Mouse (Mus musculus): ENCODE data around the gene Pgpep1. TPM values are rescaled to one million over a fixed set of nuclear protein-coding genes. Genes with fewer than 3 reads are reported as not detected.
A peak's percentile ranks its signal among the peaks of the same experiment; 100 is the strongest.

The Pgpep1 gene
- total RNA-seq, 1 experiment from 2014 or later, result 86.5 TPM

DNA sequence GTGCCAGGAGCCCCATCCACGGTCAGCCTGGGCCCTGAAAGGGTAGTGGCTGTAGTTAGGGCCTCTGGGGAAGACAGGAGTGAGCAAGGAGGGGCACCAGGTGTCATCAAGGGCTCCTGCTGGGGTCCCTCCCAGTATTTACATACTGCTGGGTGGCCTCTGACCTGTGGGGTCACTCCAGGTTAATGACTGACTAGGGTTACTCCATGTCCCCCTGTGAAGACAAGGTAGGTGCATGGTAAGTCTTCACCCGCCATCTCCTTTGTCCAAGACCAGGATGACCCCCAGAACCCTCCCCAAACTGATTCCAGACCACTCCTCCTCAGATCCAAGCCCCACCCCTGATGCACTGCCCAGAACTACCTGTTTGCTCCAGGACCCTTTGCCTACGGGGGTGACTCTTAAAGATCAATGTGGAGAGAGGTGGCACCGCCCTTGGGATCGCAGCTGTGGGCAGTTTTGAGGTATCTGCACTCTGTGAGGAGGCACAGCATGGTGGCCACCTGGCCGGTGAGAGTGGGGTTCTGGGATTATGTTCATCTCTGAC lies 27.8 kb downstream of the Pgpep1 start, which contains the start of gene Gdf15:
Gdf15 (minus strand) TSS at position 111 of the 547 bp plus-strand sequence.
- no peak for DNase-seq

DNA sequence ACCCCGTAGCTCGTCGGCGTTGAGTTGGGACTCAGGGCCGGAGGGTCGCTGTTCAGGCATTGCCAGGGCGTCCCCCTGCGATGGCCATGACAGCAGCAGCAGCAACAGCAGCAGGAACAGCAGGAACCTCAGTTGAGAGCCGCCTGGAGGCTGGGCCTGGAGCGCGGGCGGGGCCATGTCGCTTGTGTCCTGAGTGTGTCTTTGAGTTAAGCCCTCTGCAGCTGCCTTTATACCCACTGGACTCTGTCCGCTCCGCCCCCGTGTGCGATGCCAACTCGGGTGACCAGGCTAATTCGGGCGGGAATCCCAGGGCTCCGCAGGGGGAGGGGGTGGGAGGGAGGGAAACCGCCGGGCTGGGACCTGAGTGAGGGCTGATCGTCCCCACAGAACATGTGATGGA lies 28.8 kb downstream of the Pgpep1 start:
- DNase-seq, result peak; percentile 67

DNA sequence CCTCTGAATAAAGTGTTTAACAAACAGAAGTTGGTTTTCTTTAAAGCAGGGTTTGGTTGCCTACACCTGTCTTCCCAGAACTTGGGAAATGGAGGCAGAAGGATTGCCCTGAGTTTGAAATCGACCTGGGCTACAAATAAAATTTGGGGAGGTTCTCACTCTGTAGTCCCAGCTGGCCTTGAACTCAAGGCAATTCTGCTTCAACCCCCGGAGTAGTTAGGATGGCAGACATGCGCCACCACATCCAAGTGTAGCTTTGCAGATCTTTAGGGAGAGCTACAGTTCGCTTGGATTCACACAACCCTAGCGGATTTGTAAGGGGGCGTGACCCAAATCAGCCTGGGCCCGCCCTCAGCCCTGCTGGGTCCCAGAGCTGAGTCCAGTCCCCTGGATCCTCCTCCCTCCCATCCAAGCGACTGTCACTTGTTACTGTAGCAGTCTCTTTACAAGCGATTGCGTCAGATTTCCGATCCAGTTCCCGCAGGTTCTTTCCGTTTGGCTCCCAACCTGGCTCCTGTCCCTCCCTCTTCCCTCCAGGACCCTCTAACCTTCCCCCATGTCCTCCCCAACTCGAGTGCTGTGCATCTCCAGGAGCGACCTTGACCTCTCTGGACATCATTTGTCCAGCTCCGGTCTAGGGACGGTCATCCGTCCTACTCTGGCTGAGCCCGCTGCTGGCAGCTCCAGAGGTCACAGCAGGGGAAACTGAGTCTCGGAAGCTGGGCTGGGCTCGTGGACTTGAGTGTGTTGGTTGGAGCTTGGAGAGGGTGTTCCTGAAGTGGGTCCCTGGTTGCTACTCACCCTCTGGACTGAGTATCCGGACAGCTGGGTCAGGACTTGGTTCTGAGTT lies 29.4 kb downstream of the Pgpep1 start:
- peak; percentile 90 for DNase-seq

DNA sequence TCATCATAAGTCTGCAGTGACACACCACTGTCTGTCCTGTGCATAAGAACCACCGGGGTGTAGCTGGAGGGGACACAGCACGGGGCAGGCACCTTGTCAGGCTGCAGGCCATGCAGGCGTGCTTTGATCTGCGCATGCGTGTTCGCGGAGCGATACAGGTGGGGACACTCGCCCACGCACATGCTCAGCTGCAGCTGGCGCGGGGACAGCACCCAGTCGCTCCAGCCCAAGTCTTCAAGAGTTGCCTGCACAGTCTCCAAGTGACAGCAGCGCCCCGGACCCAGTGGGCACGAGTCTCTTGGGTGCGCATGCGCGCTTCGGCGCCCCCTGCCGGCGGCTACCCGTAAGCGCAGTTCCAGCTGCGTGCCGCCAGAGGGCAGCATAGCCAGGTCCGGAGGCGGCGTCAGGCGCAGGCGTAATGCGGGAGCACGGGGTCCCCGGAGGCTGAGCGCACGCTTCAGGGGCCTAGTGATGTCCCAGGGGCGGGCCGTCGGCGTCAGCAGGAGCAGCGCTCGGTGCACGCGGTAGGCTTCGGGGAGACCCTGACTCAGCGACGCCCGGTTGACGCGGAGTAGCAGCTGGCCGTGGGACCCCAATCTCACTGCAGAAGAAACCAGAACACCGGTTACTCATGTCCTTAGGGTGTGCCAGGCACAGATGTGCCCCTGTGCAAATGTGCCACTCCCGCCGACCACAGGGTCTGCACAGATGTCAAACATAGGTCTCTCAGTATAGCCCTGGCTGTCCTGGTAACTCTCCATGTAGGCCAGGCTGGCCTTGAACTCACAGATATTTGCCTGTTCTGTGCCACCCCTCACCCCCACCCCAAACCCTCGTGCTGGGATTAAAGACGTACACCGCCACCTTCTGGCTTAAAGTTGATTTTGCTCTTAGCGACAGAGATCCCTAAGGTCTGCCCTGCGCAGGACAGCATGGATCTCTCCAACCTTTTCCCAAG lies 30.3 kb downstream of the Pgpep1 start:
- DNase-seq, result peak; percentile 93

DNA sequence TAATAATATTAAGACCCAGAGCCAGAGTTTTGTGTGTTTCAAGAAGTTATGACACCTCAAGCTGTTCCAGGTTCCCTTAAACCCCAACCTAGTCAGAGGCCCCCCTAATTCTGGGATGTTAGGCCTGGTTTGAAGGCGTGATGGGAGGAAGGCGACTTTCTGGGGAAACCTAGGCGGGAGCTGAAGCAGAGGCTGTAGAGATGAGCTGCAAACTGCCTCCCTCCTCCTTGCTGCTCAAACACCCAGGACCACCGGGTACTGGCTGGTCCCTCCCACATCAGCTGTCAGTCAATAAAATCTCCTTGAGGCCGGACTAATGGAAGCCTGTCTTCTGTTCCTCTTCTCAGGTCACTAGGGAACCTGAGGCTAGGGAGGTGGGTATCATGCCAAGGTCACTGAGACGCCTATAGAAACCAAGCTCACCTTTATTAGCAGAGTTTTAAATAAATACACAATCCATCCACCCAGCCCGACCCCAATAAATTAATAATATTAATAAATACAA lies 31.1 kb downstream of the Pgpep1 start:
- no peak for DNase-seq

DNA sequence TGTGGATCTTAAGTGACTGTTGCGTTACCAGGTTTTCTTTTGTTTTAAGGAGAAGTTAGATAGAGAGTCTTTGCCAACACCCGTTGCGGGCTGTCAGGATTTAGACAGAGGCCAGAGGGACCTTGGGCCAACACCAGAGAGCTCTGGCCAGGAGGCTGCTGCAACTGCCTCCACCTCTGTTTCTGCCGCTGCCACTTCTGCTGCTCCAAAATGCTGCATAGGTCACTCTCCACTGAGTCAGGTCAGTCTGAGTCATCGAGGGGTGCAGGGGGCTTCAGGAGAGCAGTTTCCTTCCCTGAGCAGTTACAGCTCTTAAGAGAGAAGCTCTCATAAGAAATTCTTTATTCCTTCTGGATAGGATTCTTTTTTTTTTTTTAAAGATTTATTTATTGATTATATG lies 33.1 kb downstream of the Pgpep1 start:
- DNase-seq, result peak; percentile 33

DNA sequence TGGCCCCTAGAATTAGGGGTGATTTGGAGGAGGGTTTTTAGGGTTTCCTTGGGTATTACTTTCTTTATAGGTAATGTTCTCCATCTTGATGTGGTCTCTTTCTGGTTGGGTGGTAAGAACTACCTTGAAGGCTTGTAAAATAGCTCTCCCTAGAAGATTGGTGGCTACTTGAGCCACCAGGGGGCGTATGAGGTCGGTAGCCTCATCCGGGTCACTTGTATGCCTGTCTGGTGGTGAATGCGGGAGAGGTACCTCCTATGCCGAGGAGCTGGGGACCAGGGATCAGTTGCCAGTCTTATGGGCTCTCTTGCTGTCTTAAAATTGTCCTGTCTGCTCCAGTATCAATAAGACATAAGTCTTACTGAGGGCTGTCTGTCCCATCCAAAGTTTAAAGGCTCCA lies 35.1 kb downstream of the Pgpep1 start:
- peak; percentile 78 for DNase-seq

DNA sequence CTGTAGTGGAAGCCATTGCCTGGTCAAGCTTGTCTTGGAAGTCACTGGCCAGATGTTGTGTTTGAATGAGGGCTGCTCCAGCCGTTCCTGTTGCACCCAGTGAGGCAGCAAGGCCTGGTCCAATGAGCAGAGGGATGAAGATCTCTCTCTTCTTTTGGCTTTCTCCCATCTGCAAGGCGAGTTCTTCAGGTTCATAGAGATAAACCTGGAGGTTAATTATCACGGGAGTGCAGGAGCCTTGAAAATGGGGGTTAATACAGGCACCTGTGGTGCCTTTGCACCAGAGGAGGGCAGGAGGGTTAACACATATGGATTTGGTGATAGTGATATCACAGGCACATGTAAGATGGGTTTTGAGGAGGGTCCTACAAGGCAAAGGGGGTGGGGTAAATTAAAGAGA lies 38.0 kb downstream of the Pgpep1 start:
- no peak for DNase-seq

DNA sequence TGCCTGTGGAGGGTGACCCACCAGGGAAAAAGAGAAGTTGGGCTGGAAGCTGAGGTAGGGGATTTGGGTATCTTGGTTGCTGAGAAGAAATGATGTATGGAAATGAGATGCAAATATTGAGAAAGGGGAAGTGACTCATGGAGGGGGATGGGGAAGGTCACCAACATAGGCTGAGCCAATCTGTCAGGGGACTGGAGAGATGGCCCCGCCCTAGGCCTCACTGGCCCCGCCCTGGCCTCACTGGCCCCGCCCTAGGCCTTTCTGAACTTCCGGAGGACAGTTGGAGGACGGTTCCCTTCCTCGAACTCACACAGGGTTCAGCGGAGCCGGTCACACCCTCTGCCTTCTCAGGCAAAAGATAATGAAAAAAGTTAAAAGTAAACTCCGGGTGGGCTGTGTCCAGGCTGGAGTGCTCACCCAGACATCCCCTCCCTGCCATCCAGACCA lies 41.3 kb downstream of the Pgpep1 start:
- DNase-seq, result peak; percentile 78

DNA sequence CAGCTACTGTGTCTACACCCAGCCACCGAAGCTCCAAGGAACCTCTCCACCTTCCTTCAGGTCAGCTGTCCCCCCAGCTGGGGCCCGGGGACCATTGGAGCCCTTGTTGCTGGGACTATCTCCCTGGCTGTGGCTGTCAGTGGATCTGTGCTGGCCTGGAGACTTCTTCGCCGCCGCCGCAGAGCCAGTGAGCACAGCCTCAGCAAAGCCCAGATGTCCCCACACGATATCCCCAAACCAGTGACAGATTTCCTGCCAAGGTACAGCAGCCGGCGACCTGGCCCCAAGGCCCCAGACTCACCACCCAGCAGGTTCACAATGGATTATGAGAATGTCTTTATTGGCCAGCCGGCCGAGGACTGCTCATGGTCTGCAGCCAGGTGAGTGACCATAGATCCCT lies 42.2 kb downstream of the Pgpep1 start:
- DNase-seq, result peak; percentile 3

DNA sequence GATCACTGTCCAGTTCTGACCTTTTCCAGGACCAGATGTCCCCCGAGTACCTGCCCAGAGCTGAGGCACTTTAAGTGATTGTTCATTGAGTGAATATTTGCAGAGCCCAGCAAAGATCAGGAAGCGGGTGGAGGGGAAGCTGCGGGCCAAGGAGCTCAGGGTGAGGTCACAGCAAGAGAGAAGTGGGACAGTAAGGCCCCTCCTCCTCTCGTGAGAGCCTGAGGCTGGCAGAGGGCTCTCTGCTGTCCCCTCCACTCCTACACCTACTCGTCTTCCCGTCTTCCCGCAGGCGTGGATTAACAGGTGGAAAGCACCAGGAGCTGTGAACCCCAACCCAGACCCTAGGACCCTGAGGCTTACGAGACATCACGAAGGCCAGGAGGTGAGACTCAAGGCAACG lies 43.5 kb downstream of the Pgpep1 start:
- DNase-seq, result peak; percentile 13

DNA sequence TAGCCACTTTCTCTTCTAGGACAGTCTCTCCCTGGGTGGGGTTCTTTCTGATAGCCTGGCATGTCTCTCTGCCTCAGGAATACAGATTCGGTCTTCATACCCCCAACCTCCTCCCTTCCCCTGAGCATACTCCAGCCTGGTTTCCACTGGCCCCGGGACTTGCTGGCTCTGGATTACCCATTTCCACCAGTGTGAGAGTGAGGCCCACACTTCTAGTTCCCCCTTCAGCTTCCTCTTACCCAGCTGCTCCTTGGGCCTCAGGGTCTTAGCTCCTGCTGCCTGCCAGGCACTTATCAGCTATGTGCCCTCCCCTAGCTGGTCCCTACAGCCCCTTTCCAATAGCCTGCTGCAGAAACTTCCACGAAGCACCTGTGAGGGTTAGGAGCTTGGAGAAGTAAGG lies 44.3 kb downstream of the Pgpep1 start, which contains the start of gene Lrrc25:
Lrrc25 (plus strand) TSS at position 262 of the 400 bp plus-strand sequence.
- no peak for DNase-seq

DNA sequence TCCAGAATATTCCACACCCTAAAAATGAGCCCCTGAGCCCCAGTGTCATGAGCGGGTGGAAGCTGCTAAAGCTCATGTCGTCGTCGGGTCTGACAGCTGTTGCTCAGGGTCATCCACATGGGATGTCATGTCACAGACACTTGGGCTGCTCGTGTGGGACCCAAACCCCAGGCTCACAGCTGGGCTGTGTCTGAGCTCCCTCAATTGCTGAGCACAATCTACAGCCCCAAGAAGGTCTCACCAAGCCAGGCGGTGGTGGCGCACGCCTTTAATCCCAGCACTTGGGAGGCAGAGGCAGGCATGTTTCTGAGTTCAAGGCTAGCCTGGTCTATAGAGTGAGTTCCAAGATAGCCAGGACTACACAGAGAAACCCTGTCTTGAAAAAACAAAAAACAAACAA lies 44.9 kb downstream of the Pgpep1 start:
- DNase-seq, result no peak

DNA sequence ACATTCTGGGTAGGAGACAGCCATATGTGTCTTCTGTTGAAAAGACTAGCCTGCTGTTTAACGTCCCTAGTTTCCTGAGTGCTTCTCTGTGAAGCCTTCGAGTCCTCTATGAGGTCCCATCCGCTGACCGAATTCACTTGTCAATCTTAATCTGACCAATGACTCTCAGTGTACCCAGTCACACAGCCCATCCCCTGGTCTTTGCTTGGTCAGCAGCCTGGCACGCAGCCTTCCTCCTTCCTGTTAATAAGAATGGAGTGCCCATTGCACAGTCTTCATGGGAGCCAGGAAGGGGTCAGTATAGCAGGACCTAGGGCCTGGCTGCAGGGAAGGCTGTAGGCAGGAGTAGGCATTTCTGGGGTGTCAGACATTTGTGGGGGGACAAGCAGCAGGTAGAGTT lies 45.7 kb downstream of the Pgpep1 start:
- no peak for DNase-seq

DNA sequence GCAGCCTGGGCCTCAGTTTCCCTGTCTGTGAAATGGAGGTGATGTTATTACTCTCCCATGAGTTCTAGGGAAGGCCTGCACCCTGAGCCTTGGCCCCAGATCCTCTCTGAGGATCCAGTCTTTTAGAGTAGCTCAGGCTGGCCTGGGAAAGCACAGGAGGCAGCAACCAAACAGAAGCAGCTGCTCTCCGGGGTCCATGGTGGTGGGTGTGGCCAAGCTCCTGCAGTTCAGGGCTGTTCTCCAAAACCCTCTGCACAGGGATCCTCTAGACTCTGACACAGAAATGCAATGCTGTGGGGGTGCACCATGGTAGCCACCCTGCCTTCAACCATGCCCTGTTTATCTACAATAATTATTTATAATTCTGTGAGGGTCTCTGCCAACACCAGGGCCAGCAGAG lies 46.4 kb downstream of the Pgpep1 start:
- no peak for DNase-seq

DNA sequence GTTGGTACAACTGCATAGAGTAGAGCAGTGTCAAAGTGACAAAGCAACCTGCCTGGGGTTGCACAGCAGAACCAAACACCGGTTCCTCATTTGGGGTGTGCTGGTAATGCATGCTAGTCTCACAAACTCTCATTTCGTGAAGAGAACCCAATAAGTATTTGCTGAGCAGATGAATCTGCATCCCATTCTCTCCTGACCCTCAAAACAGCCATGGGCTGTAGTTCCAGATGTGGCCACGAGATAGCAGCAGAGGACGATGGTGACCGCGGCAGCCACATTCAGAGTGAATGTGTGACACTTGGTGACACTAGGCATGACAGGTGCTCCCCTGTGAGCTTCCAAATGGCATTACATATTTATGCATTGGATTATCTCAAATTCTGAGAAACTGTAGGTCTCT lies 48.3 kb downstream of the Pgpep1 start:
- peak; percentile 90 for DNase-seq

DNA sequence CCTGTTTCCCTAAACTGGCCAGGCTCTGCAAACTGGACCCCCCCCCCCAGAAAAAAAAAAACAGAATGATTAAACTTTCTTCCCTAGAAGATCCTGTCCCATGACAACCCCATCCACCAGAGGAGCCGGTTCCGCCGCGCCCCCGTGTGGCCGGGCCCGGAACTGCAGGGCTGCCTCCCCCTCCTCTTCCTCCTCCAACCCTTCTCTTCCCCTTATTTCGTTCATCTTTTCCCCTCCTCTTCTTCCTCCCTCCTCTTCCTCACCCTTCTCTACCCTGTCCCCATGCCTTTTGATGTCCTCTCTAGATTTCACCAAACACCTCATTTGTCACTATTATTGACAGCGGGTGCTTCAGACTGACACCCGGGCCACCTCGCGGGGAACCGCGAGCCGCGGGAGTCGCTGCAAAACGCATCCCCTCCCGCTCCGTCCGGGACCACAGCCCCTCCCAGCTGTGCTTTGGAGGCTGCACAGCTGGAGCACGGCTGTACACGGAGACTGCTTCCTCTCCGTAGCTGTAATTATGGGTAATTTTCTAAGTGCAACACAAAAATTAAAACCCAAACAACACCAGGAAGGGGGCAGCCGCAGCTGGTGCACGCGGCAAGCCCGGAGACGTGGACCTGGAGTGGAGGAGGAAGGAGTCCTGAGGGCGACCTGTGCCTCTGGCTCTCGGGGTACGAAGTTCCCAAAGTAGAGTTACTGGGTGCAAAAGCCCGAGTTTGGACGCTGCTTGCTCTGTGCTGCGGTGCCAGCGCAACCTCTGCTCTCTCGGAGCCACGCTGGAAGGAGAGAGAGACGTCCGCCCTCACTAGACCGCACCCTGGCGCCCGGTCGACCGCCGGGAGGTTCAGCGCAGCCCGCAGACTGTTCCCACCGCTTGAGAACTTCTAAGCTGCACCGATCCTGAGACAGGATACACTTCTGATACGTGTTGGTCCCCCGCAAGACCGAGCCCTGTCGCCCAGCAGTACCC lies 49.1 kb downstream of the Pgpep1 start:
- peak; percentile 94 for DNase-seq

DNA sequence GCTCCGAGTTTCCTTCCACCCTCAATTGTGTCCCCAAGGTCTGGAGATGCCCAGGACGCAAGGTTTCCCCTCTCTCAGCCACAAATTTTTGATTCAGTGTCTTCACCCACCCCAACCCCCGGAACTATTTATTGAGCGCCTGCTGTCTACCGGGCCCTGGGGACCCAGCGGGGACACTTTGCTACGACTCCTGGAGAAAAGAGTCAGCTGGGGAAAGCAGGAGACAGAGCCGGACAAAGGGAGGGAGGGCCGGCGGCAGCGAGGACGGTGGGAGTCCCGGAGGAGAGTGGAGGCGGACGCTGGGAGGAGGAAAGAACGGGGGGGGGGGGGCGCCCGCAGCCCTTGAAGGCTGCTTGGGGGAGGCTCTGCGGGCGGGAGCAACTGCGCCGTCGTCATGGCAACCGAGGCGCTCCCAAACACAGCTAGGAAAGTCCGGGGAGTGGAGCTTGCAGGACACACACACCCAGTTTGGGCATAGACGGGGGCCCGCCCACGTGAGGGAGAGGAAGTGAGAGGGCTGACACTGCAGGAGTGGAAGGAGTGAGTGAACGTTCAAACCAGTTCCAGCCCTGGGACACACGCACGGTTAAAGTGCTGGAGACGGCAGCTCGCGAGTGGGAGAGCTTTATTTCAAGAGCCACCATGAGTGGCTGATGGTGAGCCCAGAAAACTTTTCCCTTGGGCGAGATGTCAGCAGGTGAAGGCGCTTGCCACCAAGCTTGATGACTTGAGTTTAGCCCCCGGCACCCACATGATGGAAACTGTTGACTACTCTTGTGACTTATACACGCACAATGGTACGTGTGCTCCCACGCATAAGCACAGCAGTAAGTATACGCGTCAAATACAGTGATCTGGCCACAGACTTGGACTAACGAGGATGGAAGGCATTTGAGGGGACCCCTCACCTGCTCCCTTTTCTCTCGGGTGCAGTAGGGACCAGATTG lies 50.1 kb downstream of the Pgpep1 start:
- peak; percentile 93 for DNase-seq

DNA sequence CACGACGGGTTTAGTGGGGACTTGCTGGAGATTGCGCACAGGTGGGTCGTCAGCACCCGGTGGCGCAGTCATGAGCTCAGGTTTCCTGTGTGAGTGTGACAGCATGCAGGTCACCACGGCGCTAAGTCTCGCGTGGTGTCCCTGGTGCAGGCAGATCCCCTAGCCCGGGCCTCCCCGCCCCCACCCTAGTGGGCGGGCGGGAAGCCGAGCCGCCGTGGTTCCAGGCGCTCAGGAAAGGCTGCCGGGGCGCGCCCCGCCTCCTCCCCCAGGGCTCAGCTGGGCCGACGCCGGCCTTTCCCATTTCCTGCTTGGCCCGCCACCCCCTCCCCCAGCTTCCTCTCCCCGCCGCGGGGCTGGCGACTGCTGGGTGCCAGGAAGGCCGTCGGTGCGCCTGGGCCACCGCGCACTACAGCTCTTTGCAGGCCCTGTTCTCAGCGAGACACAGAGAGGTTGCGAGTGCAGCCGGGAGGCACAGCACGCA lies 50.8 kb downstream of the Pgpep1 start:
- peak; percentile 95 for DNase-seq
